Mouse (Mus musculus) liver, embryonic 13.5 days (tissue): ENCODE measurements around the gene Idnk. TPM values are rescaled to one million over a fixed set of nuclear protein-coding genes. Genes with fewer than 3 reads are reported as not detected.

Experiments
- ATAC-seq: fragments of 200-750 bp; cut with Nextera tagmentation; 2 replicates; pipeline ENCODE4 v1.8.0; 2017; ENCODE audit warnings: low read depth, mild to moderate bottlenecking, moderate number of reproducible peaks, moderate library complexity
- DNase-seq: peaks from one replicate; pipeline ENCODE4 v3.0.0; 2022
- H3K27ac ChIP-seq: fragments of 300-500 bp; sonication (generic); 2 replicates; pipeline ENCODE4 v1.5.1; 2015; ENCODE audit warnings: moderate library complexity, mild to moderate bottlenecking, inconsistent platforms
- H3K27me3 ChIP-seq: fragments of 300-500 bp; sonication (generic); 2 replicates; pipeline ENCODE4 v1.6.1; 2015; ENCODE audit warnings: mild to moderate bottlenecking, inconsistent platforms
- H3K36me3 ChIP-seq: fragments of 300-500 bp; sonication (generic); 2 replicates; pipeline ENCODE4 v1.6.1; 2015; ENCODE audit warnings: mild to moderate bottlenecking, inconsistent platforms
- H3K4me1 ChIP-seq: fragments of 300-500 bp; sonication (generic); replicated peaks from 2 replicates; pipeline ENCODE4 v1.6.1; 2015; ENCODE audit warnings: inconsistent platforms
- H3K4me2 ChIP-seq: fragments of 300-500 bp; sonication (generic); 2 replicates; pipeline ENCODE4 v1.6.1; 2015; ENCODE audit warnings: inconsistent platforms, mild to moderate bottlenecking, moderate library complexity
- H3K4me3 ChIP-seq: fragments of 300-500 bp; sonication (generic); replicated peaks from 2 replicates; pipeline ENCODE4 v1.5.1; 2015; ENCODE audit warnings: mild to moderate bottlenecking, inconsistent platforms
- H3K9ac ChIP-seq: fragments of 300-500 bp; sonication (generic); 2 replicates; pipeline ENCODE4 v1.6.1; 2015; ENCODE audit warnings: mild to moderate bottlenecking, inconsistent platforms
- H3K9me3 ChIP-seq: fragments of 300-500 bp; sonication (generic); replicated peaks from 2 replicates; pipeline ENCODE4 v1.6.1; 2016; ENCODE audit warnings: inconsistent platforms
- WGBS: fragments of 180-500 bp; shearing (Covaris S2); methylation state at CpG from one replicate; pipeline ENCODE4 v1.1.7; 2015; ENCODE audit not compliant: insufficient replicate concordance; 5-methylcytosine and 5-hydroxymethylcytosine counted together
- polyA plus RNA-seq: library from polyadenylated mRNA; unstranded; fragments of >200 nt; fragmentation: Nextera tagmentation; extraction: Ambion mirVana; gene quantifications from 2 replicates; pipeline ENCODE4 v1.2.1, GENCODE M21; 2015

Idnk gene
- polyA plus RNA-seq, 1 experiment from 2014 or later = 21.8 TPM

GRCm38 (mm10) chr13:58148256-58148831 is 9.1 kb upstream of the Idnk start:
- DNase-seq = peak; percentile 68
- H3K27ac ChIP-seq = 0 out of 2 replicates have a peak overlapping the region, but pooled peaks have one; percentile 21

GRCm38 (mm10) chr13:58149033-58149558 is 8.4 kb upstream of the Idnk start:
- H3K36me3 ChIP-seq = no peaks in the 10 kb centered on the region
- no peak overlapping the region for H3K27ac ChIP-seq
- peaks cover 6% of the 10 kb centered on the region for H3K27me3 ChIP-seq
- peak overlapping the region; percentile 53 for H3K4me3 ChIP-seq
- peak overlapping the region; percentile 75 for H3K4me2 ChIP-seq
- H3K4me1 ChIP-seq = peaks cover 21% of the 10 kb centered on the region
- DNase-seq = no peak
- H3K9ac ChIP-seq = peak overlapping the region; percentile 63
- 0 out of 2 replicates have a peak, but pooled peaks have one; percentile 40 for ATAC-seq
- 35% methylated on average over 5 of the region's 5 CpGs for WGBS
- H3K9me3 ChIP-seq = no peaks in the 10 kb centered on the region; the same call in 1 of the 2 replicates

More at GRCm38 (mm10) chr13:58148256-58148831, 9.1 kb upstream of the Idnk start:
- 2% methylated on average over 17 of the region's 17 CpGs for WGBS
- peak; percentile 90 for ATAC-seq
- Histone ChIP-seq H3K9me3 (no peaks in the 10 kb centered on the region; the same call in 1 of the 2 replicates), H3K27me3 (peaks cover 6% of the 10 kb centered on the region), H3K4me3 (peak overlapping the region; percentile 53), H3K9ac (peak overlapping the region; percentile 63), H3K4me1 (peaks cover 21% of the 10 kb centered on the region), H3K4me2 (peak overlapping the region; percentile 75), H3K36me3 (no peaks in the 10 kb centered on the region)

- ATAC-seq (no peak), DNase-seq (no peak)
- WGBS = 70% methylated on average over 3 of the region's 3 CpGs
- Histone ChIP-seq H3K27ac (no peak overlapping the region), H3K36me3 (no peaks in the 10 kb centered on the region), H3K9ac (no peak overlapping the region), H3K4me3 (no peak overlapping the region), H3K4me1 (peaks cover 21% of the 10 kb centered on the region), H3K27me3 (peaks cover 6% of the 10 kb centered on the region), H3K9me3 (no peaks in the 10 kb centered on the region; the same call in 1 of the 2 replicates), H3K4me2 (no peak overlapping the region)
Measured at GRCm38 (mm10) chr13:58149629-58150028, 7.8 kb upstream of the Idnk start.

- no peak overlapping the region for H3K9ac ChIP-seq
- no peak overlapping the region for H3K27ac ChIP-seq
- DNase-seq (no peak), ATAC-seq (no peak)
- H3K4me2 ChIP-seq = no peak overlapping the region
- WGBS = 51% methylated on average over 11 of the region's 11 CpGs
- H3K4me1 ChIP-seq = peaks cover 21% of the 10 kb centered on the region
- H3K9me3 ChIP-seq = no peaks in the 10 kb centered on the region; the same call in 1 of the 2 replicates
- peaks cover 6% of the 10 kb centered on the region for H3K27me3 ChIP-seq
- no peak overlapping the region for H3K4me3 ChIP-seq
- H3K36me3 ChIP-seq = no peaks in the 10 kb centered on the region
Measured at GRCm38 (mm10) chr13:58150442-58150841, 7.0 kb upstream of the Idnk start.

- no peaks in the 10 kb centered on the region for H3K9me3 ChIP-seq
- no peak overlapping the region for H3K4me2 ChIP-seq
- H3K4me3 ChIP-seq = no peak overlapping the region
- 63% methylated on average over 2 of the region's 2 CpGs for WGBS
- no peak overlapping the region for H3K9ac ChIP-seq
- ATAC-seq (no peak), DNase-seq (no peak)
- H3K4me1 ChIP-seq = peaks cover 15% of the 10 kb centered on the region
- H3K27ac ChIP-seq = no peak overlapping the region
- no peaks in the 10 kb centered on the region for H3K27me3 ChIP-seq
- peaks cover 15% of the 10 kb centered on the region for H3K36me3 ChIP-seq
Measured at GRCm38 (mm10) chr13:58156031-58156430, 1.4 kb upstream of the Idnk start.

DNA sequence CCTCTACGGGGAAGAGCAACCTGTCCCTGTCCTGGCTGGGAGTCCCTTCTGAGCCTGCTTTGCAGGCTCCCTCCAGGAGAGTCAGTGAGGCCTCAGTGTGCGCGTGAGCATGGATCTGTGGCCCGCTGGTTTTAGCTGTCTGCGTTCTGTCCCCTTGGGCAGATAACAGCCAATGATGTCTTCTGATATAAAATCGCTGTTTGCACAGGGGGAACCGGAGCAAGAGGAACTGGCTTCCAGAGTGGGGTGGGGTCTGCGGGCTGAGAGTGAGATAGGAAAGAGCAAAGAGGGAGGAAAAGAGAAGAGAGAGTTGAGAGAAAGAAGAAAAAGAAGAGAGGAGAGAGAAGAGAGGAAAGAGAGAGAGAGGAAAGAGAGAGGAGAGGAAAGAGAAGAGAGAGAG is 413 bp upstream of the Idnk start:
- ATAC-seq (peak; percentile 33), DNase-seq (peak; percentile 11)
- 10% methylated on average over 8 of the region's 8 CpGs for WGBS
- H3K36me3 ChIP-seq = peaks cover 22% of the 10 kb centered on the region
- H3K27me3 ChIP-seq = no peaks in the 10 kb centered on the region
- peaks cover 15% of the 10 kb centered on the region for H3K4me1 ChIP-seq
- no peaks in the 10 kb centered on the region for H3K9me3 ChIP-seq
- H3K4me3 ChIP-seq = peak overlapping the region; percentile 83
- peak overlapping the region; percentile 96 for H3K4me2 ChIP-seq
- H3K9ac ChIP-seq = peak overlapping the region; percentile 79
- H3K27ac ChIP-seq = no peak overlapping the region

DNA sequence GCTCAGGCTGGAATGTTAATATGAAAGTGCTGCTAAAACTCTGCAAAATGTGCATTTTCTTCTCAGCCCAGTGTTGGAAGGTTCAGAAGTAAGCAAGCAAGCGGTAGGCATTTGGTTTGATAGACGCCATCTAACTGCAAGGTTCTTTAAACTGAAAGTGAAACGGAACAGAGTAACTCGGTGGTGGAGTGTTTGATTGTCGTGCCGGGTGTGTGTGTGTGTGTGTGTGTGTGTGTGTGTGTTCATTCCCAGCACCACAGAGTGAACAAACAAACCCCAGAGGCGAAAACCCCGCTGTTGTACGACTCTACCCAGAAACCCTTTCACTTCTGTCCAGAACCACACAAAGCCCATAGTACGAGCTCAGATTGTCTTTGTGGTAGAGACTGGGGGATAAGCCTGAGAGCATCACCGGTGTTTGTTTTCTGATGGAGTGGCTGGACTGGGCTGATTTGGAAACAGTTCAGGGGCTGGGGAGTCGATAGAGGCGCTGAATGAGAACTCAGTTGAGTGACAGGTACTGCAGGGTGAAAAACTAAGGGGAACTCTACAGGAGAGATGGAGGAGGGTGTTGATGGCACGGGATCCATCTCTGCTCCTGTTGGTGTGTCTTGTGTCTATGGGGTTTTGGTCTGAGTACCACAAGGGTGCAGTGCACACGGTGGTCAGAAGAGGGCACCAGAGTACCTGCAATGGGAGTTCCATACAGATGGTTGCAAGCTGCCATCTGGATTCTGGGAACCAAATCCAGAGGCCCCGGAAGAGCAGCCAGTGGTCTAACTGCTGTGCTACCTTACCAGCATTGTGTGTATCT is 857 bp downstream of the Idnk start:
- Histone ChIP-seq H3K9me3 (no peaks in the 10 kb centered on the region), H3K27me3 (no peaks in the 10 kb centered on the region), H3K4me3 (peak overlapping the region; percentile 83), H3K36me3 (peaks cover 29% of the 10 kb centered on the region), H3K4me1 (peaks cover 15% of the 10 kb centered on the region), H3K9ac (peak overlapping the region; percentile 79), H3K4me2 (peak overlapping the region; percentile 96), H3K27ac (peak overlapping the region; percentile 75)
- peak; percentile 81 for DNase-seq
- 4% methylated on average over 16 of the region's 16 CpGs for WGBS
- peak; percentile 63 for ATAC-seq

GRCm38 (mm10) chr13:58160761-58161160 is 3.3 kb downstream of the Idnk start:
- H3K27me3 ChIP-seq = no peaks in the 10 kb centered on the region
- no peak overlapping the region for H3K9ac ChIP-seq
- peaks cover 35% of the 10 kb centered on the region for H3K36me3 ChIP-seq
- H3K27ac ChIP-seq = no peak overlapping the region
- H3K4me3 ChIP-seq = no peak overlapping the region
- H3K9me3 ChIP-seq = no peaks in the 10 kb centered on the region
- WGBS = 89% methylated on average over 15 of the region's 15 CpGs
- peaks cover 15% of the 10 kb centered on the region for H3K4me1 ChIP-seq
- DNase-seq = no peak
- ATAC-seq = no peak
- no peak overlapping the region for H3K4me2 ChIP-seq

- no peak overlapping the region for H3K27ac ChIP-seq
- H3K9me3 ChIP-seq = no peaks in the 10 kb centered on the region
- WGBS = 77% methylated on average over 12 of the region's 12 CpGs
- H3K9ac ChIP-seq = no peak overlapping the region
- peaks cover 35% of the 10 kb centered on the region for H3K36me3 ChIP-seq
- H3K4me3 ChIP-seq = no peak overlapping the region
- DNase-seq (no peak), ATAC-seq (no peak)
- no peak overlapping the region for H3K4me2 ChIP-seq
- H3K4me1 ChIP-seq = no peaks in the 10 kb centered on the region; the same call in 1 of the 2 replicates
- H3K27me3 ChIP-seq = no peaks in the 10 kb centered on the region
Measured at GRCm38 (mm10) chr13:58163343-58163742, 5.9 kb downstream of the Idnk start.

DNA sequence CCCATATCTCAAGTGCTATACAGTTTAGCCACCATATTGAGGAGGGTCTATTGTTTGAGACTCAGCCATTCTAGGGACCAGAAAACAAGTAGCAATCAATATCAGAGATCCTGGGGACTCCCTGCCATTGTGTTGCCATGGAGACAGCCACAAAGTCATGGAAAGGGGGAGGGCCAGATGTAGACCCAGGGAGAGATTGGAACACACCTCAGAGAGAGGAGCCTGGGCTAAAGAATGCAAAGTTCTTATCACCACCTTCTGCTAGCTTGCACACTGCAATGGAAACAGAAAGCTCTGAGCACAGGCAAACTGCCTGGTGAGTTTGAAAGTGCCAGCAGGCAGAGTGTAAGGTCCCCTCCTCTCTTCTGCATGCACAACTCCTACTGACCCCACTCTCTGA is 10.7 kb downstream of the Idnk start:
- Histone ChIP-seq H3K4me3 (no peak overlapping the region), H3K4me2 (no peak overlapping the region), H3K9ac (no peak overlapping the region), H3K9me3 (no peaks in the 10 kb centered on the region), H3K36me3 (peaks cover 29% of the 10 kb centered on the region), H3K27ac (no peak overlapping the region), H3K27me3 (no peaks in the 10 kb centered on the region), H3K4me1 (no peaks in the 10 kb centered on the region)
- ATAC-seq = no peak
- no peak for DNase-seq

DNA sequence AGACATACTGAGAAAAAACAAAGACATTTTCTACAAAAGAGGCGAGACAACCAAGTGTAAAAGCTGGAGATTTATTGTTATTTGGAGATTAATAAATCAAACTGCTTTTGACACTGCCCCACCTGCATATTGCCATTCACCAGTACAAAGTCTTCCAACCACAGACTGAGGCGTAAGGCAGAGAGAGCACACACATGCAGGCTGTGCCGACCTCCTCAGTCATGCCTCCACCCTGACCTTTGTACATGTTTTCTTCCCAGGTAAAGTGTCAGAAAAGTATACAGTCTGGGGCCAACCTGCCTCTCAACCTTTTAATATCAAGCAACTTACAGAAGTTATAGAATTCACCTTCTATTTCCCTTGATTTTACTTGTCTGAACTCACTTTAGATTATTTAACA is 18.7 kb downstream of the Idnk start:
- ATAC-seq (no peak), DNase-seq (no peak)
- Histone ChIP-seq H3K4me2 (no peak overlapping the region), H3K4me1 (no peaks in the 10 kb centered on the region), H3K4me3 (no peak overlapping the region), H3K27ac (no peak overlapping the region), H3K36me3 (peaks cover 82% of the 10 kb centered on the region), H3K9me3 (no peaks in the 10 kb centered on the region), H3K27me3 (no peaks in the 10 kb centered on the region), H3K9ac (no peak overlapping the region)
- WGBS = 77% methylated on average over 3 of the region's 3 CpGs
